Mouse (Mus musculus) testis, adult 2 months (tissue): Measurements from ENCODE around the gene Grip1.

ENCODE experiments used
- CTCF ChIP-seq: fragments of 200-500 bp; IDR thresholded peaks from 2 replicates; pipeline ENCODE4 v1.5.1; 2012; ENCODE audit warnings: low read depth, mild to moderate bottlenecking, inconsistent platforms, low read length, moderate library complexity; ENCODE audit not compliant: control insufficient read depth, insufficient read depth, insufficient replicate concordance
- POLR2A ChIP-seq: fragments of 200-500 bp; IDR thresholded peaks from 2 replicates; pipeline ENCODE4 v1.6.1; 2012; ENCODE audit warnings: low read depth, mild to moderate bottlenecking, inconsistent platforms, low read length, moderate library complexity; ENCODE audit not compliant: control insufficient read depth

DNA sequence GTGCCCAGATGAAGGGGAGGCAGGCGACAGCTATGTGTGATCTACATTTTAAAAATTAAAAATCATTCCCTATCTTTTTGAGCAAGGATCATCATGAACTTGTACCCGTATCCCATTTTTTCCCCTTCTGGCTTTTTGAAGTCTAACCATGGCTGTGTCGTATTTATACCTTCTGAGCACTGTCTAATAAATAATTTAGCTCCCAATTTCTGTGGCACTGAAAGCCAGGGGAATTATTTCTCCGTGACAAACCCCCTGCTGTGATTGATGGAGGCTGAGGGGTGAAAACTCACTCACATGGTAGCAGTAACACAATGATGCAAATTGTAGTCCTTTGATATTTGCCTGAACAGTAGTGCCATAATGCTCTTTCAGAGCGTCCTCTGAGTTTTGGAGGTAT is 239.8 kb downstream of the Grip1 start:
- TF ChIP-seq CTCF, result no peak
- TF ChIP-seq POLR2A, result no peak
